Mouse (Mus musculus) adrenal gland, postnatal 10 days (tissue): Measurements from ENCODE around the gene Clta. TPM values are rescaled to one million over a fixed set of nuclear protein-coding genes. Genes with fewer than 3 reads are reported as not detected.
"Not testable (repeated sequence)": the region's sequence is repeated elsewhere in the genome, so short reads cannot be mapped to it uniquely, and the experiment has no call there.

Source experiments
- DNase-seq: peaks from one replicate; pipeline ENCODE4 v3.0.0; 2021; ENCODE audit warnings: mixed read lengths
- total RNA-seq, 2 experiments: library from RNA; stranded (reverse); gene quantifications; 2 replicates each; pipeline ENCODE4 v1.2.3; 2021

The Clta gene
- total RNA-seq, 2 experiments from 2014 or later, result 156 to 174 TPM

- no peak for DNase-seq
These were observed 19.4 kb downstream of the Clta start for GRCm38 (mm10) chr4:44023681-44024080.

GRCm38 (mm10) chr4:44024241-44024640, 20.0 kb downstream of the Clta start:
- DNase-seq, result no peak

- DNase-seq, result no peak
These were observed 21.3 kb downstream of the Clta start for GRCm38 (mm10) chr4:44025570-44025969.

- DNase-seq, result no peak
These were observed 24.3 kb downstream of the Clta start for GRCm38 (mm10) chr4:44028303-44029135.

- DNase-seq, result no peak
These were observed 25.4 kb downstream of the Clta start for GRCm38 (mm10) chr4:44029661-44030066.

GRCm38 (mm10) chr4:44031521-44031920, 27.3 kb downstream of the Clta start:
- DNase-seq, result peak; percentile 60

- no peak for DNase-seq
These were observed 32.2 kb downstream of the Clta start for GRCm38 (mm10) chr4:44036455-44036854.

GRCm38 (mm10) chr4:44040802-44041201, 36.5 kb downstream of the Clta start:
- no peak for DNase-seq

GRCm38 (mm10) chr4:44042429-44042828, 38.2 kb downstream of the Clta start:
- no peak for DNase-seq

- DNase-seq, result not testable (repeated sequence)
These were observed 38.9 kb downstream of the Clta start for GRCm38 (mm10) chr4:44043182-44043581.

- no peak for DNase-seq
These were observed 40.6 kb downstream of the Clta start for GRCm38 (mm10) chr4:44044685-44045356.

GRCm38 (mm10) chr4:44046066-44046465, 41.8 kb downstream of the Clta start:
- no peak for DNase-seq

GRCm38 (mm10) chr4:44049812-44050211, 45.6 kb downstream of the Clta start:
- DNase-seq, result no peak

- DNase-seq, result no peak
These were observed 55.4 kb downstream of the Clta start for GRCm38 (mm10) chr4:44059674-44060073.

GRCm38 (mm10) chr4:44062062-44062461, 57.8 kb downstream of the Clta start:
- no peak for DNase-seq

GRCm38 (mm10) chr4:44062816-44063215, 58.6 kb downstream of the Clta start:
- DNase-seq, result no peak

GRCm38 (mm10) chr4:44065355-44066025, 61.2 kb downstream of the Clta start:
- peak; percentile 97 for DNase-seq

GRCm38 (mm10) chr4:44066891-44067290, 62.6 kb downstream of the Clta start:
- DNase-seq, result peak; percentile 34

GRCm38 (mm10) chr4:44068736-44069135, 64.5 kb downstream of the Clta start:
- DNase-seq, result no peak

- DNase-seq, result no peak
These were observed 65.2 kb downstream of the Clta start for GRCm38 (mm10) chr4:44069411-44069810.

GRCm38 (mm10) chr4:44070641-44071040, 66.4 kb downstream of the Clta start:
- DNase-seq, result no peak

GRCm38 (mm10) chr4:44071741-44072145, 67.5 kb downstream of the Clta start:
- no peak for DNase-seq
